Mouse (Mus musculus): Measurements from ENCODE around the gene Isyna1. TPM values are rescaled to one million over a fixed set of nuclear protein-coding genes. Genes with fewer than 3 reads are reported as not detected.

Isyna1 gene
- polyA plus RNA-seq, 1 experiment from 2014 or later = 114 TPM

DNA sequence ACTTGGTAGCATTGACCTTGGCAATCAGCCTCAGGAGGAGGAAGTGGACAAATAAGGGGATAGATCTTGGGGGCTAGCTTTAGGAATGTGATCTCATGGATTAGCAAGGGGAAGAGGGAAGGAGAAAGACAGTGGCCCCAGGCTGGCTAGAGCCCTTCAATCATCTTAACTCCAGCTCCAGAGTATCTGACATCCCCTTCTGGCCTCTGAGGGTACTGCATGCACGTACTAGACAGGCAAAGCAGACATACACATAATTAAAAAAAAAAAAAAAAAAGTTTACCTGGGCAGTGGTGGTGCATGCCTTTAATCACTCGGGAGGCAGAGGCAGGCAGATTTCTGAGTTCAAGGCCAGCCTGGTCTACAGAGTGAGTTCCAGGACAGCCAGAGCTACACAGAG lies 49.9 kb downstream of the Isyna1 start:
- Histone ChIP-seq H3K4me3 (ENCODE audit: low read depth, low read length) (no peak overlapping the region), H3K9me3 (ENCODE audit: control insufficient read depth, low read length) (no peaks in the 10 kb centered on the region), H3K36me3 (ENCODE audit: control insufficient read depth, insufficient read depth, low read length) (no peaks in the 10 kb centered on the region), H3K9ac (ENCODE audit: low read length) (no peak overlapping the region), H3K27me3 (ENCODE audit: control insufficient read depth, insufficient read depth, low read length) (no peaks in the 10 kb centered on the region), H3K27ac (replicated peaks; ENCODE audit: low read depth, low read length) (no peak overlapping the region), H3K4me2 (ENCODE audit: low read depth, severe bottlenecking) (no peak overlapping the region), H3K4me1 (ENCODE audit: control insufficient read depth, insufficient read depth, low read length) (peaks cover 26% of the 10 kb centered on the region)
- WGBS = 75% methylated on average over 2 of the region's 2 CpGs
- DNase-seq (ENCODE audit: low spot score) (no peak), ATAC-seq (ENCODE audit: insufficient number of reproducible peaks, low FRiP score, low TSS enrichment, low read depth) (no peak)

- DNase-seq (ENCODE audit: low spot score) = no peak
- Histone ChIP-seq H3K9me3 (ENCODE audit: control insufficient read depth, low read length) (no peaks in the 10 kb centered on the region), H3K4me2 (ENCODE audit: low read depth, severe bottlenecking) (no peak overlapping the region), H3K4me3 (ENCODE audit: low read depth, low read length) (no peak overlapping the region), H3K27me3 (ENCODE audit: control insufficient read depth, insufficient read depth, low read length) (no peaks in the 10 kb centered on the region), H3K27ac (replicated peaks; ENCODE audit: low read depth, low read length) (no peak overlapping the region), H3K9ac (ENCODE audit: low read length) (peak overlapping the region; percentile 22; the same call in 1 of the 2 replicates), H3K36me3 (ENCODE audit: control insufficient read depth, insufficient read depth, low read length) (0 out of 2 replicates have a peak, but pooled peaks cover 4% of the 10 kb centered on the region), H3K4me1 (ENCODE audit: control insufficient read depth, insufficient read depth, low read length) (peaks cover 26% of the 10 kb centered on the region)
- no peak for ATAC-seq (ENCODE audit: insufficient number of reproducible peaks, low FRiP score, low TSS enrichment, low read depth)
- 67% methylated on average over 17 of the region's 17 CpGs for WGBS
These were observed 51.5 kb downstream of the Isyna1 start for GRCm38 (mm10) chr8:70645501-70646224.

- H3K9me3 ChIP-seq (ENCODE audit: control insufficient read depth, low read length) = no peaks in the 10 kb centered on the region
- ATAC-seq (ENCODE audit: insufficient number of reproducible peaks, low FRiP score, low TSS enrichment, low read depth) (no peak), DNase-seq (ENCODE audit: low spot score) (no peak)
- no peak overlapping the region for H3K27ac ChIP-seq (replicated peaks; ENCODE audit: low read depth, low read length)
- H3K4me3 ChIP-seq (ENCODE audit: low read depth, low read length) = no peak overlapping the region
- peaks cover 26% of the 10 kb centered on the region for H3K4me1 ChIP-seq (ENCODE audit: control insufficient read depth, insufficient read depth, low read length)
- no peaks in the 10 kb centered on the region for H3K27me3 ChIP-seq (ENCODE audit: control insufficient read depth, insufficient read depth, low read length)
- no peak overlapping the region for H3K4me2 ChIP-seq (ENCODE audit: low read depth, severe bottlenecking)
- 74% methylated on average over 6 of the region's 6 CpGs for WGBS
- H3K9ac ChIP-seq (ENCODE audit: low read length) = no peak overlapping the region
- peaks cover 4% of the 10 kb centered on the region; the same call in 1 of the 2 replicates for H3K36me3 ChIP-seq (ENCODE audit: control insufficient read depth, insufficient read depth, low read length)
These were observed 52.2 kb downstream of the Isyna1 start for GRCm38 (mm10) chr8:70646369-70646768.

DNA sequence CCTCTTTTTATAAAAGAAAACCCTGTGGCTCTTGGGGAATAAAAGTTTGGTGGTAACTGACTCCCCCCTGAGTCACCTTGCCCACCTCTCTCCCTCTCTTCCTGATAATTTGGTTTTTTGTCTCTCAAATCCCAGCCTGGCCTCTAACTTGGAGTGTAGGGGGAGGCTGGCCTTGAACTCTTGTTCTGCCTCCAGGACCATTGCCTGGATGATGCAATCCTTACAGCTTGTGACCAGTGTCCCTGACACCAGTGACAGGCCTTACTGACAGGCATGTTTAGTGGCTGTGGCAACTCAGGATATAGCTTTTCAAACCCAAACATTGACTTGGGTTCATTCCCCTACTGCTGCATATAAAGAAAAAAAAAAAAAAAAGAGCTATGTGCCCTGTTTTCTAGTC lies 52.6 kb downstream of the Isyna1 start:
- peaks cover 26% of the 10 kb centered on the region for H3K4me1 ChIP-seq (ENCODE audit: control insufficient read depth, insufficient read depth, low read length)
- H3K27ac ChIP-seq (replicated peaks; ENCODE audit: low read depth, low read length) = peak overlapping the region; percentile 56; the same call in 1 of the 2 replicates
- ATAC-seq (ENCODE audit: insufficient number of reproducible peaks, low FRiP score, low TSS enrichment, low read depth) (no peak), DNase-seq (ENCODE audit: low spot score) (no peak)
- no peaks in the 10 kb centered on the region for H3K27me3 ChIP-seq (ENCODE audit: control insufficient read depth, insufficient read depth, low read length)
- no peak overlapping the region for H3K4me2 ChIP-seq (ENCODE audit: low read depth, severe bottlenecking)
- no peak overlapping the region for H3K9ac ChIP-seq (ENCODE audit: low read length)
- peaks cover 4% of the 10 kb centered on the region; the same call in 1 of the 2 replicates for H3K36me3 ChIP-seq (ENCODE audit: control insufficient read depth, insufficient read depth, low read length)
- H3K9me3 ChIP-seq (ENCODE audit: control insufficient read depth, low read length) = no peaks in the 10 kb centered on the region
- no peak overlapping the region for H3K4me3 ChIP-seq (ENCODE audit: low read depth, low read length)

Other genes starting within 250 kb of the Isyna1 start
- gene Upf1, start 241.1 kb upstream of the Isyna1 start, polyA plus RNA-seq (2014; fragmentation: Nextera tagmentation; extraction: Ambion mirVana) = 23.2 and 25.1 TPM in 2 replicates
- gene Comp, start 220.8 kb upstream of the Isyna1 start, polyA plus RNA-seq (2014; fragmentation: Nextera tagmentation; extraction: Ambion mirVana) = 0.43 and 0.50 TPM in 2 replicates
- 16.6 and 19.8 TPM in 2 replicates for gene Crtc1, start 154.8 kb upstream of the Isyna1 start, polyA plus RNA-seq (2014; fragmentation: Nextera tagmentation; extraction: Ambion mirVana)
- gene Klhl26, start 117.4 kb upstream of the Isyna1 start, polyA plus RNA-seq (2014; fragmentation: Nextera tagmentation; extraction: Ambion mirVana) = 18.9 and 21.7 TPM in 2 replicates
- gene Tmem59l, start 107.0 kb upstream of the Isyna1 start, polyA plus RNA-seq (2014; fragmentation: Nextera tagmentation; extraction: Ambion mirVana) = 20.0 and 20.8 TPM in 2 replicates
- 85.8 and 102 TPM in 2 replicates for gene Crlf1, start 101.2 kb upstream of the Isyna1 start, polyA plus RNA-seq (2014; fragmentation: Nextera tagmentation; extraction: Ambion mirVana)
- 126 and 138 TPM in 2 replicates for gene Rex1bd, start 87.6 kb upstream of the Isyna1 start, polyA plus RNA-seq (2014; fragmentation: Nextera tagmentation; extraction: Ambion mirVana)
- gene Uba52, start 83.6 kb upstream of the Isyna1 start, polyA plus RNA-seq (2014; fragmentation: Nextera tagmentation; extraction: Ambion mirVana) = 926 and 927 TPM in 2 replicates
- 221 and 233 TPM in 2 replicates for gene Fkbp8, start 66.6 kb upstream of the Isyna1 start, polyA plus RNA-seq (2014; fragmentation: Nextera tagmentation; extraction: Ambion mirVana)
- gene Kxd1, start 66.4 kb upstream of the Isyna1 start, polyA plus RNA-seq (2014; fragmentation: Nextera tagmentation; extraction: Ambion mirVana) = 47.0 and 47.6 TPM in 2 replicates
- gene Ell, start 54.9 kb upstream of the Isyna1 start, polyA plus RNA-seq (2014; fragmentation: Nextera tagmentation; extraction: Ambion mirVana) = 19.5 and 20.1 TPM in 2 replicates
- gene Ssbp4, start 14.5 kb downstream of the Isyna1 start, polyA plus RNA-seq (2014; fragmentation: Nextera tagmentation; extraction: Ambion mirVana) = 167 and 177 TPM in 2 replicates
- gene Lrrc25, start 21.8 kb downstream of the Isyna1 start, polyA plus RNA-seq (2014; fragmentation: Nextera tagmentation; extraction: Ambion mirVana) = 0.57 TPM in 2 replicates
- 0.15 TPM in 1 of 2 replicates, not detected in the other for gene Gdf15, start 38.1 kb downstream of the Isyna1 start, polyA plus RNA-seq (2014; fragmentation: Nextera tagmentation; extraction: Ambion mirVana)
- gene Pgpep1, start 66.0 kb downstream of the Isyna1 start, polyA plus RNA-seq (2014; fragmentation: Nextera tagmentation; extraction: Ambion mirVana) = 48.9 and 59.4 TPM in 2 replicates
- gene Lsm4, start 78.9 kb downstream of the Isyna1 start, polyA plus RNA-seq (2014; fragmentation: Nextera tagmentation; extraction: Ambion mirVana) = 356 and 388 TPM in 2 replicates
- gene Jund, start 104.6 kb downstream of the Isyna1 start, polyA plus RNA-seq (2014; fragmentation: Nextera tagmentation; extraction: Ambion mirVana) = 104 and 109 TPM in 2 replicates
- gene Iqcn, start 109.1 kb downstream of the Isyna1 start, polyA plus RNA-seq (2014; fragmentation: Nextera tagmentation; extraction: Ambion mirVana) = not detected in 2 replicates
- gene Gm3336, start 124.2 kb downstream of the Isyna1 start, polyA plus RNA-seq (2014; fragmentation: Nextera tagmentation; extraction: Ambion mirVana) = not detected in 2 replicates
- 0.08 and 0.13 TPM in 2 replicates for gene Pde4c, start 129.3 kb downstream of the Isyna1 start, polyA plus RNA-seq (2014; fragmentation: Nextera tagmentation; extraction: Ambion mirVana)
- gene Rab3a, start 160.3 kb downstream of the Isyna1 start, polyA plus RNA-seq (2014; fragmentation: Nextera tagmentation; extraction: Ambion mirVana) = 11.6 and 12.3 TPM in 2 replicates
- gene Mpv17l2, start 166.6 kb downstream of the Isyna1 start, polyA plus RNA-seq (2014; fragmentation: Nextera tagmentation; extraction: Ambion mirVana) = 23.1 and 23.6 TPM in 2 replicates
- 46.9 and 48.3 TPM in 2 replicates for gene Pik3r2, start 182.3 kb downstream of the Isyna1 start, polyA plus RNA-seq (2014; fragmentation: Nextera tagmentation; extraction: Ambion mirVana)
- gene Mast3, start 210.7 kb downstream of the Isyna1 start, polyA plus RNA-seq (2014; fragmentation: Nextera tagmentation; extraction: Ambion mirVana) = 11.7 and 14.6 TPM in 2 replicates
- gene Il12rb1, start 214.1 kb downstream of the Isyna1 start, polyA plus RNA-seq (2014; fragmentation: Nextera tagmentation; extraction: Ambion mirVana) = not detected in 2 replicates
- gene Arrdc2, start 245.3 kb downstream of the Isyna1 start, polyA plus RNA-seq (2014; fragmentation: Nextera tagmentation; extraction: Ambion mirVana) = 4.9 and 5.1 TPM in 2 replicates